Mouse (Mus musculus): ENCODE measurements around the gene Ylpm1. TPM values are rescaled to one million over a fixed set of nuclear protein-coding genes. Genes with fewer than 3 reads are reported as not detected.

Gene Ylpm1
- polyA plus RNA-seq, 1 experiment from 2014 or later = 43.8 TPM

DNA sequence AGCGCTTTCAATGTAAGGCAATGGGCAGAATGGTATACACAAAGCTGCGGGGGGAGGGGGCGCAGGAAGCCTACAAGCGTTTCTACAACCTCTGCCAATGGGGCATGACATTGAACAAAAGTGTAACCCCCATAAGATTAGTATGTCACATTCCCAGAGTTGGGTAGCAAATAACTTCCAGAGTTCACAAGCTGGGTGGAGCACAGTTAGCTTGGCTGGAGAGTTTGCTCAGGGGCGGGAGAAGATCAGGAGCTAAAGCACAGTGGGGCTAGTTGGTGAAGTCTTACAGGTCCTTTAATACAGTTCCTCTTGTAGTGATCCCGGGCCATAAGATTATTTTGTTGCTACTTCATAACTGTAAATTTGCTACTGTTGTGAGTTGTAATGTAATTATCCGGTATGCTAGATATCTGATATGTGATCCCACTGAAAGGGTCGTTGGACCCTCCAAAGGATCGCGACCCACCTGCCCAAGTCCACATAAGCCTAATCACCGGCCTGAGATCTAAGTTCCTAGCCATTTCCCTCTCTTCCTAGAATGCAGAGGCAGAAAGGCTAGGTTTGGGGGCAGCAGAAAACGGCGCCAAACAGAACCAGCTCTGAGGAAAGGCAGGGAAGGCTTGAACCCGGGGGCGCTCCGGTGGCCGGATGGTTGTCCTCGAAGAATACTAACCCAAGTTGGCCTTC, 114.0 kb downstream of the Ylpm1 start:
- Histone ChIP-seq H3K27ac (peak overlapping the region; percentile 73), H3K36me3 (ENCODE audit: inconsistent target) (peaks cover 7% of the 10 kb centered on the region; the same call in 1 of the 2 replicates), H3K4me3 (ENCODE audit: inconsistent target) (peak overlapping the region; percentile 64), H3K79me2 (ENCODE audit: inconsistent target) (peaks cover 42% of the 10 kb centered on the region)
- WGBS (ENCODE audit: missing documents) = 12% methylated on average over 18 of the region's 18 CpGs

DNA sequence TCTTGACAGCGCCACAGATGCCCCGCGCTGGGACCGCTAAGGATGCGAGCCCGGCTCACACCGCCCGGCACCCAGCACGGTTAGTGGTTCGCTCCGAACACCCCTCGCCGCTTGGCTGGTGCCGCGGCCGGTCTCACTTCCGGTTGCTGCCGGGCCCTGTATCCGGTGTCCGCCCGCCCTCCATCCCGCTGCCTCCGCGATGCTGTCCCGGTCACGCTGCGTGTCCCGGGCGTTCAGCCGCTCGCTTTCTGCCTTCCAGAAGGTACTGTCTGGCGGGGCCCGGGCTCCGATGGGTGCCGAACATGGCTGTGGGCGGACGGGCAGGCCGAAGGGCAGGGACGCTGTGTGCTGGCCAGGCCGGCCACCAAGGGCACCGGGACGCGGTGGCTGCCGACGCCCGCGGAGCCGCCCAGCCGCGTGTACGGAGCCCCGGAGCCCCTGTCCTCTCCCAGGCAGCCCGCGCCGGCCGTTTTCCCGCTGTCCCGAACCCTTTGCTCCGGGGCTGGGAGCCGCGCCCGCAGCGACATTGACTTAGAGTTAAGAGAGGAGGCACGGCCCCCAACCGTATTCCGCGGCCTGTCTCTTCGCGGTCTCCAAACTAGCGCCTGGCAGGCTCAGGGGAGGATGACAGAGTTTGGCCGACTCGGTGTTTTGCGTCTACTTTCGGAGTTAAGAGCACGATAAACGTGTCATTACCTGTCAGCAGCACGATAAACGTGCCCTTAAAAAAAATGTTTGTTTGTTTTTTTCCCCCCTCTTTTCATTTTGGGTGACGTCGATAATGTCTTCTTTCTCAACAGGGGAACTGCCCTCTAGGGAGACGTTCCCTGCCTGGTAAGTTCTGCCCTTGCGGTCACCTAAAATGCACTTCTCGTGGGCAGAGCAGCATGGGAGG, 114.8 kb downstream of the Ylpm1 start, which contains the start of the genes Prox2 and Dlst:
Gene Prox2, minus strand, starts transcription at position 62 of the 895 bp plus-strand sequence.
Gene Dlst, plus strand, starts transcription at position 136 of the 895 bp plus-strand sequence.
- H3K27ac ChIP-seq = peak within 1 kb of the TSS; percentile 73
- peaks cover 50% of the 10 kb centered on the region for H3K79me2 ChIP-seq (ENCODE audit: inconsistent target)
- peaks cover 14% of the 10 kb centered on the region; the same call in 1 of the 2 replicates for H3K36me3 ChIP-seq (ENCODE audit: inconsistent target)
- H3K4me3 ChIP-seq (ENCODE audit: inconsistent target) = peak within 1 kb of the TSS; percentile 64
- under 1% methylated on average over 82 of the region's 83 CpGs for WGBS (ENCODE audit: missing documents)

DNA sequence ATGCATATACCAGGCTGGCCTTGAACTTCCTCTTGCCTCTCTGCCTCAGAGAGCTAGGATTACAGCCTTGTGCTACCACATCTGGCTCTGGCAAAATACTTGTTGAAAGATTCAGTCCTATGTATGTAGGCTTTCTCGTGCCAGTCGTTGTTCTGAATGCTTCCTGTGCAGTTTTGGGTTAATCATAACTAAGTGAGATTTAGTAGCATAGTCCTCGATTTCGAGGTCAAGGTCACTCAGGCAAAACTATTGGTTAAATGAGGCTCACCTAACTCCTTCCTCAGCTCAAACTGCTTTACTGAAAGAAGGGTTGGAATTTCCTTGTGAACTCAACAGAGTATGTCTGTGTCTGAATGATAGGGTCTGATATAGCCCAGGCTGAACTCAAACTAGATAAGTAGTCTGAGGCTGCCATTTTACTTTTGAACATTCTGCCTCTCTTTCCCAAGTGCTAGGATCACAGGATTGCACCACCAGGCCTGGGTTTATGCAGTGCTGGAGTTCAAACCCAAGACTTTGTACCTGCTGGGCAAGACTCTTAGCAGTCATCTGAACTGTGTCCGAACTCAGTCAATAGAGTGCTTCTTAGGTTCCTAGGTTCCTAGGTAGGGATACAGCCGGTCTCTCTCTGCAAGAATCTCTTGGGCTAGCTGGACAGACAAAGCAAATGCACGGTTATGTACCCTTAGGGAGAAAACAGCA, 116.6 kb downstream of the Ylpm1 start:
- WGBS (ENCODE audit: missing documents) = 85% methylated on average over 7 of the region's 7 CpGs
- Histone ChIP-seq H3K79me2 (ENCODE audit: inconsistent target) (peaks cover 67% of the 10 kb centered on the region), H3K27ac (no peak overlapping the region), H3K36me3 (ENCODE audit: inconsistent target) (peaks cover 26% of the 10 kb centered on the region; the same call in 1 of the 2 replicates), H3K4me3 (ENCODE audit: inconsistent target) (no peak overlapping the region)

DNA sequence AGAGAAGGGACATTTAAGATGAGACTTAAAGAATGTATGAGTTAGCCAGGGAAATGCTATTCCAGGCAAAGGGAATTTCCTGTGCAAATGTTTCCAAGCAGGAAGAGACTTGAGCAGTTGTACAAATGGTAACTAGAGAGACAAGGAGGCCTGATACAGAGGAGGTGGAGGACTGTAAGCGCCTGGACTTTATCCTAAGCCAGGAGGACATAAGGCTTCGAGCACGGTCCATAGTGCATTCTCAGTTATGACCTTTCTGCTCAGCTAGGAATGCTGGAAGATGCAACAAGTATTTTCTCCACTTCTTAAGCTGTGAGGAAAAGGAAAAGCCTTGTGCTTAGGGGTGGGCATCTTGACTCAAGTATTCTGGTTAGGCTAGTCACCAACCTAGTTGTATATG, 117.2 kb downstream of the Ylpm1 start:
- Histone ChIP-seq H3K36me3 (ENCODE audit: inconsistent target) (peaks cover 31% of the 10 kb centered on the region; the same call in 1 of the 2 replicates), H3K79me2 (ENCODE audit: inconsistent target) (peaks cover 73% of the 10 kb centered on the region), H3K27ac (no peak overlapping the region), H3K4me3 (ENCODE audit: inconsistent target) (no peak overlapping the region)
- WGBS (ENCODE audit: missing documents) = 97% methylated on average over 3 of the region's 3 CpGs

DNA sequence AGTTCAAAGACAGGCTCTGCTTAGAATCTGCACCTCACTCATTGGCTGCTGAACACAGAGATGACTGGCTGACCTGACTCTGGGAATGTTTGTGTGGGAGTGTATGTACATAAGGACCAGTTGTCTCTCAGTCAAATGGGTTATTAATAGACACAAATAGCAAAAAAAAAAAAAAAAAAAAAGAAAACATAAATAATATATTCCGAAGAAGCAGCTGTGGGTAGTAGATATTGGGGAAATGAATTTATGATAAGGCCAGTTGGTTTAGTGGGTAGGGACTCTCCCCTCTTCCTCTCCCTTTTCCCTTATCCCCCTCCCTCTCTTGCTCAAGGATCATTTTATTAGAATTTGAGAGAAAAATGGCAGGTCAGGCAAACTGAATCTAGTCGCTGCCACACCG, 117.8 kb downstream of the Ylpm1 start:
- peaks cover 79% of the 10 kb centered on the region for H3K79me2 ChIP-seq (ENCODE audit: inconsistent target)
- 85% methylated on average over 3 of the region's 3 CpGs for WGBS (ENCODE audit: missing documents)
- no peak overlapping the region for H3K4me3 ChIP-seq (ENCODE audit: inconsistent target)
- peaks cover 37% of the 10 kb centered on the region; the same call in 1 of the 2 replicates for H3K36me3 ChIP-seq (ENCODE audit: inconsistent target)
- H3K27ac ChIP-seq = no peak overlapping the region

DNA sequence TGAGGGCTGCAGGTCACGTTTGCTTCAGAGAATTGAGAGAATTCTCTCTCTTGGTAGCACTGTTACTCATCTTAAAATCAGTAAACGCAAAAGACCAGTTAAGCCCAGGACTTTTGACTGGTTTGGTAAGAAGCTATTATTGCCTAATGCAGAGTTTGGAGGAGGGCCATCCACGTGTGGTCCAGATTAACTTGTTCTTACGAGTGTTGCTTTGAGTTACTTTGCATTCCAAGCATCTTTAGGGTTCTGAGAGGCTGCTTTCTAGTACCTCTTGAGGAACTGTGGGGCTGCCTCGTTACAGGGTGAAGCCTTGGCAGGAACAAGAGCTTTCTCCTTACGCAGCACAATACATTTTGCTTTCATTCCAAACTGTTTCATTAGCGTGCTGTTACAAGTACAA, 119.6 kb downstream of the Ylpm1 start:
- 81% methylated on average over 7 of the region's 7 CpGs for WGBS (ENCODE audit: missing documents)
- no peak overlapping the region for H3K27ac ChIP-seq
- peaks cover 55% of the 10 kb centered on the region; the same call in 1 of the 2 replicates for H3K36me3 ChIP-seq (ENCODE audit: inconsistent target)
- H3K4me3 ChIP-seq (ENCODE audit: inconsistent target) = no peak overlapping the region
- peaks cover 93% of the 10 kb centered on the region for H3K79me2 ChIP-seq (ENCODE audit: inconsistent target)

Other genes starting within 250 kb of the Ylpm1 start
- gene Npc2, start 223.2 kb upstream of the Ylpm1 start, polyA plus RNA-seq (2018) = 718 to 992 TPM (median 879 TPM) in 3 replicates
- 46.5 to 60.7 TPM (median 56.0 TPM) in 3 replicates for gene Isca2, start 223.1 kb upstream of the Ylpm1 start, polyA plus RNA-seq (2018)
- 0.07 to 0.25 TPM (median 0.21 TPM) in 3 replicates for gene Ltbp2, start 119.8 kb upstream of the Ylpm1 start, polyA plus RNA-seq (2018)
- gene Fcf1, start 25.4 kb upstream of the Ylpm1 start, polyA plus RNA-seq (2018) = 65.9 to 92.0 TPM (median 76.0 TPM) in 3 replicates
- gene Arel1, start 25.4 kb upstream of the Ylpm1 start, polyA plus RNA-seq (2018) = 27.2 to 51.0 TPM (median 30.2 TPM) in 3 replicates
- gene Prox2, start 114.4 kb downstream of the Ylpm1 start, polyA plus RNA-seq (2018) = 0.88 to 1.8 TPM (median 1.3 TPM) in 3 replicates
- 71.4 to 90.3 TPM (median 80.1 TPM) in 3 replicates for gene Dlst, start 114.5 kb downstream of the Ylpm1 start, polyA plus RNA-seq (2018)
- gene Rps6kl1, start 154.9 kb downstream of the Ylpm1 start, polyA plus RNA-seq (2018) = not detected in 3 replicates
- gene Pgf, start 181.5 kb downstream of the Ylpm1 start, polyA plus RNA-seq (2018) = 0.11 to 0.37 TPM (median 0.35 TPM) in 3 replicates
- 52.7 to 95.7 TPM (median 56.1 TPM) in 3 replicates for gene Eif2b2, start 223.2 kb downstream of the Ylpm1 start, polyA plus RNA-seq (2018)